Mouse (Mus musculus): ENCODE measurements around the gene Zfp827. TPM values are rescaled to one million over a fixed set of nuclear protein-coding genes. Genes with fewer than 3 reads are reported as not detected.

The Zfp827 gene
- polyA plus RNA-seq, 1 experiment from 2014 or later, result 2.9 TPM

DNA sequence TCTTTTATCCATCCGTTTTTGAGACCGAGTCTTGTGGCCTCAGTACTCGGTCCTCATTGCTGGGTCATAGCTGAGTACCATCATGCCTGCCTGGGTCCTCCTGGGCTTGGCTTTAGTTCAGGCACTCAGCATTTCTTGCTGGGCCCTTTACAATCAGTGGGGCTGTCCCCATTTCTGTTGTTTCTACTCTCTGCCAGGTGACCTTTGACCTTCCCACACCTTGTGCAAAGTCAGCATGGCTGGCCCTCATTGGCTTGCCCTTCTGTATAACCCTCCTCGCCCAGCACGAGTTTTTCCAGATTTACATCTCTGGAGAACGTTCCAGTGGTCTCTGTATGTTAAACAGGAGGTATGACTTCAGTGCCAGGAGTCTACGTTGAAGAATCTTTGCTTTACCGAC, 83.2 kb downstream of the Zfp827 start:
- Histone ChIP-seq H3K9ac (ENCODE audit: low read length) (no peak overlapping the region), H3K4me3 (ENCODE audit: low read depth, low read length) (no peak overlapping the region), H3K4me2 (replicated peaks; ENCODE audit: low read depth) (no peak overlapping the region), H3K36me3 (ENCODE audit: control insufficient read depth, insufficient read depth, low read length) (no peaks in the 10 kb centered on the region), H3K4me1 (replicated peaks; ENCODE audit: control insufficient read depth, insufficient read depth) (no peaks in the 10 kb centered on the region), H3K27me3 (ENCODE audit: control insufficient read depth, insufficient read depth, low read length) (no peaks in the 10 kb centered on the region), H3K9me3 (ENCODE audit: control insufficient read depth, low read length) (no peaks in the 10 kb centered on the region), H3K27ac (replicated peaks) (no peak overlapping the region)
- 61% methylated on average over 8 of the region's 8 CpGs for WGBS
- TF ChIP-seq EP300 (optimal IDR thresholded peaks at IDR 0.05) (no peak), CTCF (IDR thresholded peaks at IDR 0.05; ENCODE audit: low read depth) (no peak)
- ATAC-seq (ENCODE audit: low FRiP score, low TSS enrichment) (peak; percentile 65; the same call in 1 of the 2 replicates), DNase-seq (ENCODE audit: low spot score) (peak; percentile 45)

DNA sequence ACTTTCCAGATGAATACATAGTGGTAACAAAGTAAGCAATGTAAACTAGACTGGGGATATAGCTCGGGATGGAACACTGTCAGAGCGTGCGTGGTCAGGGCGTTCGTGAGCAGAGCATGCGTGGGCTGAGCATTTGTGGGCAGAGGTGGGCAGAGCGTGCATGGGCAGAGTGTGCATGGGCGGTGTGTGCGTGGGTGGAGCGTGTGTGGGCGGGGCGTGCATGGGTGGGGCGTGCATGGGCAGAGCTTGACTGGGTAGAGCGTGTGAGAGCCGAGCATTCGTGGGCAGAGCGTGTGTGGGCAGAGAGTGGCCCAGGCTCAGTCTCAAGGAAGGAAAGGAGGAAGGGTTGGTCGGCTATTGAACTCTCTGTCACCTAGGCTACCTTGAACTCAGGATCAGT, 84.2 kb downstream of the Zfp827 start:
- Histone ChIP-seq H3K4me2 (replicated peaks; ENCODE audit: low read depth) (no peak overlapping the region), H3K9ac (ENCODE audit: low read length) (no peak overlapping the region), H3K27ac (replicated peaks) (no peak overlapping the region), H3K4me1 (replicated peaks; ENCODE audit: control insufficient read depth, insufficient read depth) (no peaks in the 10 kb centered on the region), H3K36me3 (ENCODE audit: control insufficient read depth, insufficient read depth, low read length) (no peaks in the 10 kb centered on the region), H3K9me3 (ENCODE audit: control insufficient read depth, low read length) (no peaks in the 10 kb centered on the region), H3K27me3 (ENCODE audit: control insufficient read depth, insufficient read depth, low read length) (no peaks in the 10 kb centered on the region), H3K4me3 (ENCODE audit: low read depth, low read length) (no peak overlapping the region)
- TF ChIP-seq CTCF (IDR thresholded peaks at IDR 0.05; ENCODE audit: low read depth), result no peak
- TF ChIP-seq EP300 (optimal IDR thresholded peaks at IDR 0.05), result no peak
- WGBS, result 81% methylated on average over 18 of the region's 18 CpGs
- ATAC-seq (ENCODE audit: low FRiP score, low TSS enrichment) (peak; percentile 82), DNase-seq (ENCODE audit: low spot score) (peak; percentile 57)

DNA sequence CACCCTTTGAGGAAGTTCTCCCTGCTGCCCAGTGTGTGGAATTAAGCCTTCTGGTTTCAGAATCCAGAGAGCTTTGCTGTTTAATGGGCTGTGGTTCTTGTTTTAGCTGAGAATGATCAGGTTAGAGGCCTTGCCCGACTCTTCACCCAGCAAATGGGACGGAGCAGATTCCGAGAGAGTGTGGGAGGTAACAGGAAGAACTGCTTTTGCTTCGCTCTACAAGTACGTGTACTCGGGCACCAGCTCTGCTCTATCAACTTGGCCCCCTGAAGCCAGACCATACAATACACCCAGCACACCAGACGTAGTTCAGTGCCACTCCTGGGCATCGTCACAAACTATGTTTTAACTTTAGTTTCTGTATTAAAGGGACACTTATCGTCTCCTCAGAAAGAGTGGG, 85.3 kb downstream of the Zfp827 start:
- H3K9ac ChIP-seq (ENCODE audit: low read length), result no peak overlapping the region
- no peak for DNase-seq (ENCODE audit: low spot score)
- no peak overlapping the region for H3K4me3 ChIP-seq (ENCODE audit: low read depth, low read length)
- H3K4me2 ChIP-seq (replicated peaks; ENCODE audit: low read depth), result no peak overlapping the region
- 0 out of 2 replicates have a peak, but pooled peaks cover 2% of the 10 kb centered on the region for H3K36me3 ChIP-seq (ENCODE audit: control insufficient read depth, insufficient read depth, low read length)
- 81% methylated on average over 9 of the region's 9 CpGs for whole genome bisulfite sequencing
- no peaks in the 10 kb centered on the region for H3K4me1 ChIP-seq (replicated peaks; ENCODE audit: control insufficient read depth, insufficient read depth)
- no peaks in the 10 kb centered on the region for H3K9me3 ChIP-seq (ENCODE audit: control insufficient read depth, low read length)
- no peaks in the 10 kb centered on the region for H3K27me3 ChIP-seq (ENCODE audit: control insufficient read depth, insufficient read depth, low read length)
- TF ChIP-seq CTCF (IDR thresholded peaks at IDR 0.05; ENCODE audit: low read depth) (no peak), EP300 (optimal IDR thresholded peaks at IDR 0.05) (no peak)
- no peak for ATAC-seq (ENCODE audit: low FRiP score, low TSS enrichment)
- H3K27ac ChIP-seq (replicated peaks), result no peak overlapping the region

DNA sequence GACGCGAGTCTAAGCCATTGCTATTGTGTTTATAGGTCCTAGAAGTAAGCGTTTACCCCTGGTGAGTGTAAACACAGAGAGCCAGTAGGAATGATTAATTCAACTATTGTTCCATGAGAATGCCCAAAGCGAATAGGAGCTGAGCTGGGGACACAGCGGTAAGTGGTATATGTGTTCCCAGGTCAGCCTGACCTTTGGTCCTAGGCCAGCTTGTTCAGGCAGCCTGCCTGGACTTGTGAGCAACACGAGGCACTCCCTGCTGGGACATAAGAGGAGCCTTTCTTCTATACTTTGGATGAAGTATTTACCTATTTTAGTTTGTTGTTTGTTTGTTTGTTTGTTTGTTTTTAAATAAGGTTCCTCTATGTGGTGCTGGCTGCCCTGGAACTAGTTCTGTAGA, 86.3 kb downstream of the Zfp827 start:
- 72% methylated on average over 6 of the region's 6 CpGs for WGBS
- Histone ChIP-seq H3K9me3 (ENCODE audit: control insufficient read depth, low read length) (no peaks in the 10 kb centered on the region), H3K27me3 (ENCODE audit: control insufficient read depth, insufficient read depth, low read length) (no peaks in the 10 kb centered on the region), H3K36me3 (ENCODE audit: control insufficient read depth, insufficient read depth, low read length) (0 out of 2 replicates have a peak, but pooled peaks cover 2% of the 10 kb centered on the region), H3K4me1 (replicated peaks; ENCODE audit: control insufficient read depth, insufficient read depth) (no peaks in the 10 kb centered on the region), H3K4me3 (ENCODE audit: low read depth, low read length) (no peak overlapping the region), H3K9ac (ENCODE audit: low read length) (no peak overlapping the region), H3K27ac (replicated peaks) (no peak overlapping the region), H3K4me2 (replicated peaks; ENCODE audit: low read depth) (no peak overlapping the region)
- TF ChIP-seq EP300 (optimal IDR thresholded peaks at IDR 0.05) (no peak), CTCF (IDR thresholded peaks at IDR 0.05; ENCODE audit: low read depth) (no peak)
- ATAC-seq (ENCODE audit: low FRiP score, low TSS enrichment) (no peak), DNase-seq (ENCODE audit: low spot score) (no peak)

DNA sequence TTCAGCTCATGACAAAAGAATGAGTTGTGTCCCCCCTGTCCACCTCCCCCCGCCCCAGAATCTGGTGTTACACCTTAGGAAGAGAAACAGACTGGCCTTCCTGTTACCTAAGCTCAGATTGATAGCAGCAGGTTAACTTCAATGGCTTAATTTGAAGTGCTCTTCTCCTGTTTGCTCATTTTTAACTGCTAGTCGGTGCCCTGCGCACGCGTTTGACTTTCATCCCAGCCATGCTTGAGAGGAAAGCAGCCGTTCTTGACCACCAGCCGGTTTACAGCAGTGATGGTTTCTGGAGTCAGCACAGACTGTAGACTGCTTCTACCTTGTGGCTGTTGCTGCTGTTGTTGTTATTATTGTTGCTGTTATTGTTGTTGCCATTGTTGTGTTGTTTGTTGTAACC, 88.2 kb downstream of the Zfp827 start:
- no peak overlapping the region for H3K9ac ChIP-seq (ENCODE audit: low read length)
- H3K27me3 ChIP-seq (ENCODE audit: control insufficient read depth, insufficient read depth, low read length), result no peaks in the 10 kb centered on the region
- no peak for TF ChIP-seq EP300 (optimal IDR thresholded peaks at IDR 0.05)
- no peak for TF ChIP-seq CTCF (IDR thresholded peaks at IDR 0.05; ENCODE audit: low read depth)
- no peak overlapping the region for H3K4me2 ChIP-seq (replicated peaks; ENCODE audit: low read depth)
- no peak overlapping the region for H3K27ac ChIP-seq (replicated peaks)
- no peak overlapping the region for H3K4me3 ChIP-seq (ENCODE audit: low read depth, low read length)
- H3K36me3 ChIP-seq (ENCODE audit: control insufficient read depth, insufficient read depth, low read length), result 0 out of 2 replicates have a peak, but pooled peaks cover 9% of the 10 kb centered on the region
- DNase-seq (ENCODE audit: low spot score) (no peak), ATAC-seq (ENCODE audit: low FRiP score, low TSS enrichment) (no peak)
- no peaks in the 10 kb centered on the region for H3K9me3 ChIP-seq (ENCODE audit: control insufficient read depth, low read length)
- 74% methylated on average over 7 of the region's 7 CpGs for WGBS
- no peaks in the 10 kb centered on the region for H3K4me1 ChIP-seq (replicated peaks; ENCODE audit: control insufficient read depth, insufficient read depth)

DNA sequence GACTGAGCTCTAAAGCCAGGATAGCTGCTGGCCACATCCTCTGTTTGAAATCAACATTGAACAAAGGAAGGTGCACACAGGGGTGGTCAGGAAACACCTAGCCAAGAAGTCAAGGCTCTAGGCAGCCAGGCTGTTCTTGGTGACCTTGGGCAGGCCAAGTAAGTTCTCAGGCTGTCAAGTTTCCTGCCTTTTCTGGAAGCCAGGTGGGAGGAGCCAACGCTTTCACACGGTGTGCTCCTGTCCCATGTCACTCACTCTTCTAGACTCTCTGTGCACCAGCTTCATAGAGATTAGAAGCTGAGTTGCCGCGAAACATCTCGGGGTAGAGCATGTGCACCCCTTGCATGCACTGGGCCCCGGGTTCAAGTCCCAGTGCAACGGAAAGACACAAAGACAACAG, 89.5 kb downstream of the Zfp827 start:
- no peak overlapping the region for H3K9ac ChIP-seq (ENCODE audit: low read length)
- WGBS, result 87% methylated on average over 7 of the region's 7 CpGs
- no peak for DNase-seq (ENCODE audit: low spot score)
- H3K27ac ChIP-seq (replicated peaks), result no peak overlapping the region
- H3K36me3 ChIP-seq (ENCODE audit: control insufficient read depth, insufficient read depth, low read length), result 0 out of 2 replicates have a peak, but pooled peaks cover 10% of the 10 kb centered on the region
- no peak for ATAC-seq (ENCODE audit: low FRiP score, low TSS enrichment)
- H3K4me2 ChIP-seq (replicated peaks; ENCODE audit: low read depth), result no peak overlapping the region
- no peaks in the 10 kb centered on the region for H3K27me3 ChIP-seq (ENCODE audit: control insufficient read depth, insufficient read depth, low read length)
- TF ChIP-seq EP300 (optimal IDR thresholded peaks at IDR 0.05) (no peak), CTCF (IDR thresholded peaks at IDR 0.05; ENCODE audit: low read depth) (no peak)
- H3K4me1 ChIP-seq (replicated peaks; ENCODE audit: control insufficient read depth, insufficient read depth), result no peaks in the 10 kb centered on the region
- H3K4me3 ChIP-seq (ENCODE audit: low read depth, low read length), result no peak overlapping the region
- no peaks in the 10 kb centered on the region for H3K9me3 ChIP-seq (ENCODE audit: control insufficient read depth, low read length)
